Mouse (Mus musculus) lung, adult 2 months (tissue): Measurements from ENCODE around the gene Mdm2.

Experiments used
- CTCF ChIP-seq: fragments of 200-500 bp; IDR thresholded peaks from 2 replicates; pipeline ENCODE4 v1.5.1; 2011; ENCODE audit warnings: mild to moderate bottlenecking, low read length, control low read depth; ENCODE audit not compliant: insufficient read depth
- POLR2A ChIP-seq: fragments of 200-500 bp; IDR thresholded peaks from 2 replicates; pipeline ENCODE4 v1.6.1; 2011; ENCODE audit warnings: low read depth, mild to moderate bottlenecking, control low read depth, low read length, borderline replicate concordance; ENCODE audit errors: extremely low read depth

- TF ChIP-seq CTCF (no peak), POLR2A (no peak)
These were observed 16.2 kb downstream of the Mdm2 start for GRCm38 (mm10) chr10:117694255-117694953.
